Comparison of ENCODE assay signal across 24 mouse cellular contexts in genomic region chr12:85342310-85342709, GRCm38 (mm10). TPM values are rescaled to one million over a fixed set of nuclear protein-coding genes. Genes with fewer than 3 reads are reported as not detected.
DNase-seq lines count a peak whose midpoint lies in the region; ATAC-seq and TF ChIP-seq lines count a peak whose summit lies in the region.
"Had no signal": no experiment of that assay in that cellular context is flagged by ENCODE, and none has a peak within 500 bp of the region (broad histone marks: within the 10 kb centered on the region; RNA-seq: fewer than 3 reads in every experiment).

No protein-coding gene starts in this region.

- H3K4me3 ChIP-seq in heart, embryonic 13.5 days = no peak overlapping the region
- no peak overlapping the region for H3K4me3 ChIP-seq in liver, adult 2 months (ENCODE audit: insufficient read depth, low read depth, low read length)
- H3K4me3 ChIP-seq in intestine, postnatal 0 days (ENCODE audit: low read depth, low read length) = no peak overlapping the region
- H3K4me3 ChIP-seq: forebrain, embryonic 13.5 days; kidney, embryonic 15.5 days; limb, embryonic 13.5 days; liver, embryonic 15.5 days; stomach, embryonic 15.5 days had no signal

- ATAC-seq in heart, embryonic 13.5 days (ENCODE audit: extremely low read depth, insufficient number of reproducible peaks, low FRiP score, low TSS enrichment) = no peak
- ATAC-seq in intestine, postnatal 0 days = peak; percentile 48
- ATAC-seq: activated CD4-positive, CD25-positive, alpha-beta regulatory T cell, adult 4 months; forebrain, embryonic 13.5 days; hindbrain, embryonic 16.5 days had no signal

- peaks cover 24% of the 10 kb centered on the region for H3K4me1 ChIP-seq in heart, embryonic 13.5 days
- H3K4me1 ChIP-seq in liver, adult 2 months (ENCODE audit: control insufficient read depth, insufficient read depth, low read length) = peaks cover 13% of the 10 kb centered on the region
- H3K4me1 ChIP-seq in intestine, postnatal 0 days (replicated peaks; ENCODE audit: control insufficient read depth, insufficient read depth, low read length) = 0 out of 2 replicates have a peak, but pooled peaks cover 8% of the 10 kb centered on the region

- H3K4me2 ChIP-seq in heart, embryonic 13.5 days = no peak overlapping the region
- no peak overlapping the region for H3K4me2 ChIP-seq in intestine, postnatal 0 days (replicated peaks; ENCODE audit: low read depth)
- H3K4me2 ChIP-seq: forebrain, embryonic 13.5 days; heart, embryonic 11.5 days; kidney, embryonic 15.5 days; limb, embryonic 13.5 days; liver, embryonic 15.5 days; midbrain, embryonic 11.5 days; stomach, embryonic 15.5 days had no signal

- 0 out of 2 replicates have a peak overlapping the region, but pooled peaks have one; percentile 14 for H3K9ac ChIP-seq in heart, embryonic 13.5 days
- H3K9ac ChIP-seq in liver, adult 2 months (ENCODE audit: low read depth, low read length) = no peak overlapping the region
- no peak overlapping the region for H3K9ac ChIP-seq in intestine, postnatal 0 days (ENCODE audit: low read depth, low read length)
- H3K9ac ChIP-seq: forebrain, embryonic 13.5 days; kidney, embryonic 15.5 days; limb, embryonic 13.5 days; liver, embryonic 15.5 days; stomach, embryonic 15.5 days had no signal

- no peak overlapping the region for H3K27ac ChIP-seq in heart, embryonic 13.5 days (replicated peaks)
- peak overlapping the region; percentile 27; the same call in 1 of the 2 replicates for H3K27ac ChIP-seq in liver, adult 2 months (replicated peaks; ENCODE audit: insufficient read depth, low read depth, low read length)
- no peak overlapping the region for H3K27ac ChIP-seq in intestine, postnatal 0 days (ENCODE audit: low read depth, low read length)
- H3K27ac ChIP-seq: forebrain, embryonic 13.5 days; kidney, embryonic 15.5 days; limb, embryonic 13.5 days; liver, embryonic 15.5 days; stomach, embryonic 15.5 days had no signal

- H3K9me3 ChIP-seq in heart, embryonic 13.5 days = no peaks in the 10 kb centered on the region
- no peaks in the 10 kb centered on the region for H3K9me3 ChIP-seq in intestine, postnatal 0 days (ENCODE audit: control insufficient read depth)
- H3K9me3 ChIP-seq: forebrain, embryonic 13.5 days; kidney, embryonic 15.5 days; limb, embryonic 13.5 days; liver, embryonic 15.5 days; stomach, embryonic 15.5 days had no signal

- H3K36me3 ChIP-seq in heart, embryonic 13.5 days = peaks cover 31% of the 10 kb centered on the region
- peaks cover 12% of the 10 kb centered on the region for H3K36me3 ChIP-seq in liver, adult 2 months (ENCODE audit: control insufficient read depth, insufficient read depth, low read length)
- H3K36me3 ChIP-seq in intestine, postnatal 0 days (ENCODE audit: control insufficient read depth, insufficient read depth) = 0 out of 2 replicates have a peak, but pooled peaks cover 5% of the 10 kb centered on the region

- DNase-seq in heart, adult 8-10 months (ENCODE audit: low spot score) = no peak
- DNase-seq in liver, adult 2 months (ENCODE audit: extremely low read depth, low read depth, low spot score) = peak; percentile 49
- DNase-seq in liver = no peak
- no peak for DNase-seq in frontal cortex, postnatal 25 days (ENCODE audit: low spot score in 2 of 2)
- no peak for DNase-seq in cerebellum, adult 11-12 months
- DNase-seq: adrenal gland, postnatal 36 days; B cell, adult 2 months; cerebellum, adult 18-20 months; gastrocnemius, postnatal 25 days; heart, postnatal 14 days; right cerebral cortex, postnatal 25 days; thymus, adult 18-20 months; thymus, postnatal 4 days had no signal

- TF ChIP-seq CTCF in liver, adult 2 months (IDR thresholded peaks at IDR 0.05; ENCODE audit: low read depth, low read length) = no peak
- TF ChIP-seq CTCF in intestine, postnatal 0 days (IDR thresholded peaks at IDR 0.05; ENCODE audit: low read depth) = peak; percentile 39; the same call in 1 of the 2 replicates

- 71% methylated on average over 4 of the region's 4 CpGs for whole genome bisulfite sequencing in heart, embryonic 13.5 days
- WGBS in liver, adult 2 months = 43% methylated on average over 4 of the region's 4 CpGs
- WGBS in intestine, postnatal 0 days = 59% methylated on average over 4 of the region's 4 CpGs

- TF ChIP-seq POLR2A in liver, adult 2 months (IDR thresholded peaks at IDR 0.05; ENCODE audit: extremely low read depth, insufficient read depth, low read length) = no peak

- peaks cover 3% of the 10 kb centered on the region; the same call in 1 of the 2 replicates for H3K79me2 ChIP-seq in liver, adult 2 months (ENCODE audit: control insufficient read depth, insufficient read depth, low read length)

- no peaks in the 10 kb centered on the region for H3K27me3 ChIP-seq in heart, embryonic 13.5 days (replicated peaks)
- H3K27me3 ChIP-seq in liver, adult 2 months (ENCODE audit: control insufficient read depth, insufficient read depth, low read length) = no peaks in the 10 kb centered on the region
- no peaks in the 10 kb centered on the region for H3K27me3 ChIP-seq in intestine, postnatal 0 days (replicated peaks; ENCODE audit: control insufficient read depth, insufficient read depth, low read length)
- H3K27me3 ChIP-seq: forebrain, embryonic 13.5 days; kidney, embryonic 15.5 days; limb, embryonic 13.5 days; liver, embryonic 15.5 days; stomach, embryonic 15.5 days had no signal

RNA-seq across cellular contexts. Expression of gene Nek9, which starts 3.1 kb away (rescaled TPM):
- polyA plus RNA-seq in heart, embryonic 13.5 days (2015; fragmentation: Nextera tagmentation; extraction: Ambion mirVana) = 18.5 and 19.2 TPM in 2 replicates
- total RNA-seq in heart, adult 8-10 months (2022) = 100 to 1,000 TPM; 119 to 127 (median 123) TPM
- 17.0 and 19.1 TPM in 2 replicates for total RNA-seq in liver, adult 2 months (2014; rRNA removed)
- polyA plus RNA-seq in liver, adult 2 months (2012; rRNA removed) = 13.7 and 14.0 TPM in 2 replicates
- 10.2 and 10.3 TPM in 2 replicates for polyA plus RNA-seq in intestine, postnatal 0 days (2015; fragmentation: Nextera tagmentation; extraction: Ambion mirVana)

RNA-seq across cellular contexts. Expression of gene Tmed10, which starts 32.3 kb away (rescaled TPM):
- 279 and 292 TPM in 2 replicates for polyA plus RNA-seq in heart, embryonic 13.5 days (2015; fragmentation: Nextera tagmentation; extraction: Ambion mirVana)
- total RNA-seq in heart, adult 8-10 months (2022) = 100 to 1,000 TPM; 164 to 177 (median 171) TPM
- 44.3 and 57.3 TPM in 2 replicates for total RNA-seq in liver, adult 2 months (2014; rRNA removed)
- 151 and 152 TPM in 2 replicates for polyA plus RNA-seq in liver, adult 2 months (2012; rRNA removed)
- 328 TPM in 2 replicates for polyA plus RNA-seq in intestine, postnatal 0 days (2015; fragmentation: Nextera tagmentation; extraction: Ambion mirVana)

RNA-seq across cellular contexts. Expression of gene Zc2hc1c, which starts 53.9 kb away (rescaled TPM):
- 0.55 and 0.62 TPM in 2 replicates for polyA plus RNA-seq in heart, embryonic 13.5 days (2015; fragmentation: Nextera tagmentation; extraction: Ambion mirVana)
- total RNA-seq in heart, adult 8-10 months (2022) = 1 to 10 TPM; 2.6 to 3.2 (median 2.6) TPM
- total RNA-seq in liver, adult 2 months (2014; rRNA removed) = 0.87 and 0.92 TPM in 2 replicates
- 0.48 and 0.57 TPM in 2 replicates for polyA plus RNA-seq in liver, adult 2 months (2012; rRNA removed)
- 0.86 and 0.96 TPM in 2 replicates for polyA plus RNA-seq in intestine, postnatal 0 days (2015; fragmentation: Nextera tagmentation; extraction: Ambion mirVana)

RNA-seq across cellular contexts. Expression of gene Acyp1, which starts 54.1 kb away (rescaled TPM):
- polyA plus RNA-seq in heart, embryonic 13.5 days (2015; fragmentation: Nextera tagmentation; extraction: Ambion mirVana) = 59.2 and 66.6 TPM in 2 replicates
- total RNA-seq in heart, adult 8-10 months (2022) = 10 to 100 TPM; 20.6 to 27.9 (median 22.9) TPM
- 11.5 and 20.0 TPM in 2 replicates for total RNA-seq in liver, adult 2 months (2014; rRNA removed)
- polyA plus RNA-seq in liver, adult 2 months (2012; rRNA removed) = 8.9 and 9.4 TPM in 2 replicates
- 50.3 and 51.9 TPM in 2 replicates for polyA plus RNA-seq in intestine, postnatal 0 days (2015; fragmentation: Nextera tagmentation; extraction: Ambion mirVana)
